10 mouse cellular contexts compared by ENCODE assay signal in the genomic region with DNA sequence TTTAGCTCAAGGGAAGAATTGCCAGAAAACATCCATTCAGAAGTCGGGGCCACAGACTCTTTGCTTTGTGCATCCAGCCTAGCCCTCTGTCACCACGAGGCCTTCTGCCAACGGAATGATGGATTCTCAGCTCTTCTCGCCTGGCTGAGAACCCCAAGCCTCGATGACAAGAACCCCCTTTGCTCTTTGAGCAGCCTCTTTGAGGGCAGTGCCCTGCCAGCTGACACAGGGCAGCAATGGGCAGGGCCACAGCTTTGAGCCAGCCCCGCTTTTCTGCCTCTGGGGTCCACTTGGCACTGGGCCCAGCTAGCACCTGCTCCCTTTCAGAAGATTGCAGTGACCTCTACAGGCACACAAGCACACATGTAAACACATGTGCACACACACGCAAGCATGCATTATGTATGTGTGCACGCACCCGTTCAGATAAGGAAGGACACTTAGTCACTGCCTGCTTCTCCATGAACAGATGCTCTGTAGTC.
DNase-seq lines count a peak whose midpoint lies in the region; ATAC-seq and TF ChIP-seq lines count a peak whose summit lies in the region.
"Had no signal": no experiment of that assay in that cellular context is flagged by ENCODE, and none has a peak within 500 bp of the region (broad histone marks: within the 10 kb centered on the region; RNA-seq: fewer than 3 reads in every experiment).

No protein-coding gene starts in this region.

- ATAC-seq in kidney, embryonic 14.5 days (ENCODE audit: low FRiP score, low TSS enrichment) = no peak

- peak; percentile 53 for DNase-seq in kidney, postnatal 10 days
- peak; percentile 20 to 37 for DNase-seq in cerebellum, adult 2 months
- peak; percentile 20 to 50 for DNase-seq in frontal cortex, adult 2 months (ENCODE audit: extremely low spot score in 1 of 2, low spot score in 1 of 2)
- peak; percentile 94 for DNase-seq in left cerebral cortex, postnatal 4 days
- DNase-seq in spleen, postnatal 4 days (ENCODE audit: low spot score in 2 of 2) = no peak
- DNase-seq in c-Kit-positive CD71-positive TER-119-positive erythroid progenitor cells, embryonic 14.5 days (ENCODE audit: low spot score) = no peak
- no peak for DNase-seq in heart, postnatal 25 days (ENCODE audit: low spot score)

- TF ChIP-seq POLR2A in cerebellum, adult 2 months (IDR thresholded peaks at IDR 0.05; ENCODE audit: borderline replicate concordance, insufficient read depth, low read length) = no peak

- intact Hi-C loops in left cerebral cortex, postnatal 4 days (cut with DNase I) = no loop called here
- intact Hi-C loops in heart, postnatal 25 days (cut with DNase I) = no loop called here

- H3K27me3 ChIP-seq in kidney, embryonic 14.5 days (ENCODE audit: control insufficient read depth, insufficient read depth, low read length) = no peaks in the 10 kb centered on the region
- no peaks in the 10 kb centered on the region for H3K27me3 ChIP-seq in cerebellum, adult 2 months (ENCODE audit: control insufficient read depth, insufficient read depth, low read length)
- H3K27me3 ChIP-seq: limb, embryonic 12.5 days had no signal

- H3K9me3 ChIP-seq in kidney, embryonic 14.5 days (ENCODE audit: control insufficient read depth, low read length) = no peaks in the 10 kb centered on the region
- H3K9me3 ChIP-seq: limb, embryonic 12.5 days had no signal

- no peak overlapping the region for H3K4me2 ChIP-seq in kidney, embryonic 14.5 days (replicated peaks; ENCODE audit: low read depth, low read length)
- H3K4me2 ChIP-seq: limb, embryonic 12.5 days had no signal

- no peaks in the 10 kb centered on the region for H3K36me3 ChIP-seq in kidney, embryonic 14.5 days (ENCODE audit: control insufficient read depth, insufficient read depth, low read length)
- H3K36me3 ChIP-seq: limb, embryonic 12.5 days had no signal

- TF ChIP-seq CTCF in cerebellum, adult 2 months (IDR thresholded peaks at IDR 0.05; ENCODE audit: borderline replicate concordance, insufficient read depth, low read depth, low read length) = no peak

- H3K4me1 ChIP-seq in kidney, embryonic 14.5 days (ENCODE audit: control insufficient read depth, insufficient read depth, low read length) = no peaks in the 10 kb centered on the region
- H3K4me1 ChIP-seq in cerebellum, adult 2 months (ENCODE audit: control insufficient read depth, insufficient read depth, low read length) = no peaks in the 10 kb centered on the region

- no peak overlapping the region for H3K27ac ChIP-seq in kidney, embryonic 14.5 days (ENCODE audit: low read depth, low read length)
- H3K27ac ChIP-seq in cerebellum, adult 2 months (ENCODE audit: insufficient read depth, low read length) = no peak overlapping the region
- H3K27ac ChIP-seq: limb, embryonic 12.5 days had no signal

- 75% methylated on average over 9 of the region's 9 CpGs for WGBS in kidney, embryonic 14.5 days
- WGBS in cerebellum, adult 2 months = 63% methylated on average over 9 of the region's 9 CpGs

- H3K9ac ChIP-seq in kidney, embryonic 14.5 days (ENCODE audit: low read depth, low read length) = no peak overlapping the region
- H3K9ac ChIP-seq: limb, embryonic 12.5 days had no signal

- H3K4me3 ChIP-seq in kidney, embryonic 14.5 days (ENCODE audit: low read length) = no peak overlapping the region
- no peak overlapping the region for H3K4me3 ChIP-seq in cerebellum, adult 2 months (replicated peaks; ENCODE audit: insufficient read depth, low read depth, low read length)
- H3K4me3 ChIP-seq: erythroblast, embryonic 14.5 days; limb, embryonic 12.5 days had no signal

Comparison
In these comparisons a context has a peak if more than half of its experiments do, and no peak if none do; other contexts are left out.
1. DNase-seq: peak in kidney, postnatal 10 days (single experiment), cerebellum, adult 2 months (2 of 2), frontal cortex, adult 2 months (2 of 2) and left cerebral cortex, postnatal 4 days (single experiment); none in spleen, postnatal 4 days (0 of 2), c-Kit-positive CD71-positive TER-119-positive erythroid progenitor cells, embryonic 14.5 days (single experiment) and heart, postnatal 25 days (single experiment).